Mouse (Mus musculus) myocyte (in vitro differentiated cells): ENCODE results near the gene Rbp7. TPM values are rescaled to one million over a fixed set of nuclear protein-coding genes. Genes with fewer than 3 reads are reported as not detected.
"Not testable (repeated sequence)": the region's sequence is repeated elsewhere in the genome, so short reads cannot be mapped to it uniquely, and the experiment has no call there.

Experiments
- H3K27me3 ChIP-seq: one replicate; pipeline ENCODE4 v1.6.1; 2011; ENCODE audit not compliant: control insufficient read depth, insufficient read depth, insufficient read length
- H3K36me3 ChIP-seq: one replicate; pipeline ENCODE4 v1.6.1; 2011; ENCODE audit not compliant: control insufficient read depth, insufficient read depth
- H3K4me2 ChIP-seq: one replicate; pipeline ENCODE4 v1.6.1; 2011; ENCODE audit warnings: low read depth, control low read depth
- H3K4me3 ChIP-seq: one replicate; pipeline ENCODE4 v1.5.1; 2011; ENCODE audit warnings: mild to moderate bottlenecking, control low read depth, moderate library complexity
- H3K79me2 ChIP-seq: one replicate; pipeline ENCODE4 v1.6.1; 2011; ENCODE audit not compliant: control insufficient read depth, insufficient read depth
- H3ac ChIP-seq: one replicate; pipeline ENCODE4 v1.6.1; 2011; ENCODE audit not compliant: control insufficient read depth, insufficient read length
- CEBPB ChIP-seq: IDR thresholded peaks from 2 replicates; pipeline ENCODE4 v1.6.1; 2011; ENCODE audit warnings: mild to moderate bottlenecking, moderate library complexity; ENCODE audit not compliant: poor library complexity, insufficient read depth, severe bottlenecking
- E2F4 ChIP-seq: IDR thresholded peaks from one replicate; pipeline ENCODE4 v1.6.1; 2011; ENCODE audit warnings: mild to moderate bottlenecking, control low read depth, moderate library complexity; ENCODE audit not compliant: insufficient read depth
- MAX ChIP-seq: IDR thresholded peaks from one replicate; pipeline ENCODE4 v1.6.1; 2011; ENCODE audit warnings: low read depth, mild to moderate bottlenecking, control low read depth
- MYOD1 ChIP-seq, 3 experiments: IDR thresholded peaks; one replicate each; pipeline ENCODE4 v1.6.1; 2011; ENCODE audit warnings: control low read depth in 2 of 3, low read depth in 2 of 3, mild to moderate bottlenecking in 2 of 3, moderate library complexity in 1 of 3; ENCODE audit not compliant: insufficient read length in 2 of 3, control insufficient read depth in 1 of 3
- MYOG ChIP-seq, 3 experiments: IDR thresholded peaks; one replicate each; pipeline ENCODE4 v1.6.1; 2011; ENCODE audit warnings: control low read depth in 2 of 3, low read depth in 2 of 3, mild to moderate bottlenecking in 2 of 3; ENCODE audit not compliant: insufficient read length in 2 of 3, control insufficient read depth in 1 of 3, insufficient read depth in 1 of 3
- POLR2A ChIP-seq: IDR thresholded peaks from one replicate; pipeline ENCODE4 v1.6.1; 2011; ENCODE audit warnings: low read depth, mild to moderate bottlenecking, control low read depth, moderate library complexity; ENCODE audit not compliant: insufficient read length
- POLR2AphosphoS2 ChIP-seq: IDR thresholded peaks from one replicate; pipeline ENCODE4 v1.6.1; 2011; ENCODE audit warnings: low read depth, control low read depth; ENCODE audit not compliant: insufficient read length
- REST ChIP-seq: IDR thresholded peaks from one replicate; pipeline ENCODE4 v1.6.1; 2011; ENCODE audit warnings: mild to moderate bottlenecking, control low read depth, moderate library complexity; ENCODE audit not compliant: insufficient read depth, insufficient read length
- SRF ChIP-seq: IDR thresholded peaks from one replicate; pipeline ENCODE4 v1.6.1; 2011; ENCODE audit warnings: low read depth; ENCODE audit not compliant: control insufficient read depth, insufficient read length
- TCF12 ChIP-seq: IDR thresholded peaks from one replicate; pipeline ENCODE4 v1.6.1; 2011; ENCODE audit warnings: mild to moderate bottlenecking, control low read depth; ENCODE audit not compliant: poor library complexity, insufficient read depth, severe bottlenecking
- TCF3 ChIP-seq: IDR thresholded peaks from one replicate; pipeline ENCODE4 v1.6.1; 2011; ENCODE audit warnings: low read depth, control low read depth; ENCODE audit not compliant: insufficient read length
- USF1 ChIP-seq: IDR thresholded peaks from one replicate; pipeline ENCODE4 v1.6.1; 2011; ENCODE audit warnings: low read depth, mild to moderate bottlenecking, control low read depth, moderate library complexity
- polyA plus RNA-seq: library from polyadenylated mRNA; unstranded; fragments of >200 nt; fragmentation: generic; extraction: Trizol; gene quantifications from one replicate; pipeline ENCODE4 v1.2.1, GENCODE M21; 2012; ENCODE audit warnings: missing spikeins

Rbp7 gene
- polyA plus RNA-seq, 1 experiment: not detected

DNA sequence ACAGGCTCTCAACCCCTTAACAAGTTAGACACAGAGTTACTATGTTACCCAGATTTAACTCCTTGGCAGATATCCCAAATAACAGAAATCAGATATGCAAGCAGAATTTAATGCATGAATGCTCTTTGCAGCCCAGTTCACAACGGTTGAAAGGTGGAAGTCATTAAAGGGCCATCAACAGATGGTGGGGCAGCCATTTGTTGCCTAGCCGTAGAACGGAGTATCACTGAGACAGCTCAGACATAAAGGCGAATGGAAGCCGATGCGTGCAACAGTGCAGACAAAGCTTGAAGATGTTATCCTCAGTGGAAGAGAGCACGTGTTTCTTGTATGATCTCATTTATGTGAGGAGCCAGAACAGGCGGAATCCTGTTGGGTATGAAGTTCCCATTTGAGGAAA lies 14.2 kb downstream of the Rbp7 start:
- H3K27me3 ChIP-seq: no peaks in the 10 kb centered on the region
- TF ChIP-seq POLR2AphosphoS2 (no peak), TCF3 (no peak), MAX (no peak), SRF (no peak), CEBPB (no peak), POLR2A (no peak)
- no peaks in the 10 kb centered on the region for H3K36me3 ChIP-seq
- H3K4me2 ChIP-seq: no peak overlapping the region
- no peak overlapping the region for H3ac ChIP-seq
- H3K79me2 ChIP-seq: no peaks in the 10 kb centered on the region
- H3K4me3 ChIP-seq: no peak overlapping the region

GRCm38 (mm10) chr4:149431887-149432286 lies 22.9 kb downstream of the Rbp7 start:
- H3ac ChIP-seq, H3K79me2 ChIP-seq, H3K27me3 ChIP-seq, H3K36me3 ChIP-seq, H3K4me2 ChIP-seq, H3K4me3 ChIP-seq: not testable (repeated sequence)

DNA sequence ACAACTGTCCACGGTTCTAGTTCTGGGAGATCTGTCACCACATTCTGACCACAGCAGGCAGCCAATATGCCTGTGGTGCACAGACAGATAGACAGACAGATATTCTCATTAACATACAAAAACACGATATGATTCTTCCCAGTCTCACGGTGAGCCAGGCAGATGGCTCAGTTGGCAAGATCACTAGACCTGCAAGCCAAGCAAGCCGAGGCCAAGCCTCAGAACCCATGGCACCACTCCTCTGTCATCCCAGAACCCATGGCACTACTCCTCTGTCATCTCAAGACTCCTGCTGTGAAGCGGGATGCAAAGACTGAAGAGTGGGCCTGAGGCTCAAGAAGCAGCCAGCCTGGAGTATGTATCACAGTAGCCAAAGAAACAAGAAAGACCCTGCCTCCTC lies 25.2 kb downstream of the Rbp7 start:
- H3ac ChIP-seq: no peak overlapping the region
- H3K36me3 ChIP-seq: no peaks in the 10 kb centered on the region
- H3K27me3 ChIP-seq: no peaks in the 10 kb centered on the region
- peaks cover 14% of the 10 kb centered on the region for H3K79me2 ChIP-seq
- no peak overlapping the region for H3K4me2 ChIP-seq
- H3K4me3 ChIP-seq: no peak overlapping the region
- TF ChIP-seq REST (no peak), TCF12 (no peak)

- H3K36me3 ChIP-seq: no peaks in the 10 kb centered on the region
- peak within 1 kb of the TSS; percentile 94 for H3ac ChIP-seq
- H3K79me2 ChIP-seq: peaks cover 44% of the 10 kb centered on the region
- no peak for TF ChIP-seq MYOG (IDR thresholded peaks at IDR 0.05; ENCODE audit: control insufficient read depth in 1 of 3, insufficient read depth in 1 of 3, insufficient read length in 2 of 3, low read depth in 2 of 3)
- TF ChIP-seq SRF: no peak
- no peak for TF ChIP-seq CEBPB
- peak; percentile 92 for TF ChIP-seq USF1
- TF ChIP-seq E2F4: no peak
- TF ChIP-seq POLR2A: peak; percentile 19
- TF ChIP-seq REST: no peak
- TF ChIP-seq MAX: no peak
- peak within 1 kb of the TSS; percentile 87 for H3K4me2 ChIP-seq
- H3K27me3 ChIP-seq: no peaks in the 10 kb centered on the region
- peak within 1 kb of the TSS; percentile 94 for H3K4me3 ChIP-seq
These were observed 28.2 kb downstream of the Rbp7 start, which contains the start of gene Ube4b for GRCm38 (mm10) chr4:149426325-149427199. Ube4b (minus strand) TSS chr4:149426749.

DNA sequence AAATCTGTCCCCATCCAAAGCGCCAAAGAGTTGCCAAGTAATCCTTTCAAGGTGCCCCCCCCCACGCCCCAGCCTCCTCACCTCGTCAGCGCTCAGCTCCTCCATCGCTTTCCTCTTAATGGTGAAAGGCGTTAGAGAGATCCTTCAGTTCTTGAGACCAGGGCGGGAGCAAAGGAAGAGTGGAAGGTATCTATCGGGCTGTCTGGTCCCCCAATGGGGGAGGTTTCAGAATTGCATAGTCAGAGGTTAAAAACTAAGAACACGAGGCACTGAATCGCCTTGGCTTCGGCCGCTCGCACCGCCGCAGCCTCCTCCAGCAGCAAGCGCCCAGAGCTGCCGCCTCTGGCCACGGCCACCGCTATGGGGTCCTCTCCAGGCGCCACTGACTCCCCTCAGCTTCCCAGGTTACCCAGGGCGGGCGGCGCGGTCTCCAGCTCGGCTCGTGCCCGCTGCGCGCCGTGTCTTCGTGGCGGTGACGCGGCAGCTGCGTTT lies 28.9 kb downstream of the Rbp7 start:
- H3K4me2 ChIP-seq: peak overlapping the region; percentile 87
- H3K36me3 ChIP-seq: no peaks in the 10 kb centered on the region
- peaks cover 51% of the 10 kb centered on the region for H3K79me2 ChIP-seq
- peak overlapping the region; percentile 94 for H3ac ChIP-seq
- TF ChIP-seq REST: no peak
- TF ChIP-seq MYOG (IDR thresholded peaks at IDR 0.05; ENCODE audit: control insufficient read depth in 1 of 3, insufficient read depth in 1 of 3, insufficient read length in 2 of 3, low read depth in 2 of 3): no peak
- TF ChIP-seq E2F4: no peak
- TF ChIP-seq MAX: no peak
- no peak for TF ChIP-seq TCF12
- TF ChIP-seq TCF3: no peak
- peak; percentile 10 for TF ChIP-seq POLR2A
- no peak for TF ChIP-seq SRF
- H3K4me3 ChIP-seq: peak overlapping the region; percentile 94
- no peaks in the 10 kb centered on the region for H3K27me3 ChIP-seq

GRCm38 (mm10) chr4:149424755-149425154 lies 30.0 kb downstream of the Rbp7 start:
- H3K4me2 ChIP-seq: peak overlapping the region; percentile 87
- peak overlapping the region; percentile 94 for H3K4me3 ChIP-seq
- no peak overlapping the region for H3ac ChIP-seq
- H3K36me3 ChIP-seq: no peaks in the 10 kb centered on the region
- no peaks in the 10 kb centered on the region for H3K27me3 ChIP-seq
- peaks cover 62% of the 10 kb centered on the region for H3K79me2 ChIP-seq
- TF ChIP-seq TCF3 (no peak), MYOD1 (IDR thresholded peaks at IDR 0.05; ENCODE audit: control insufficient read depth in 1 of 3, insufficient read length in 2 of 3, low read depth in 2 of 3) (no peak), POLR2A (no peak), MYOG (IDR thresholded peaks at IDR 0.05; ENCODE audit: control insufficient read depth in 1 of 3, insufficient read depth in 1 of 3, insufficient read length in 2 of 3, low read depth in 2 of 3) (no peak), CEBPB (no peak), SRF (no peak), POLR2AphosphoS2 (no peak), REST (no peak), USF1 (no peak), E2F4 (no peak), MAX (no peak), TCF12 (no peak)
